In genomic region chr11:117962228-117963067, GRCm38 (mm10) we compare ENCODE assay signal across 8 mouse cellular contexts. TPM values are rescaled to one million over a fixed set of nuclear protein-coding genes. Genes with fewer than 3 reads are reported as not detected.
A peak's percentile ranks its signal among the peaks of the same experiment; 100 is the strongest.
DNase-seq lines count a peak whose midpoint lies in the region; ATAC-seq and TF ChIP-seq lines count a peak whose summit lies in the region.

No protein-coding gene starts in this region.

- WGBS in hindbrain, embryonic 14.5 days = 36% methylated on average over 10 of the region's 10 CpGs
- 22% methylated on average over 10 of the region's 10 CpGs for WGBS in liver, adult 2 months

- H3K27ac ChIP-seq in gastrocnemius, adult 2 months = peak overlapping the region; percentile 86
- H3K27ac ChIP-seq in hindbrain, embryonic 14.5 days = peak overlapping the region; percentile 56
- H3K27ac ChIP-seq in liver, adult 2 months (replicated peaks; ENCODE audit: insufficient read depth, low read depth, low read length) = peak overlapping the region; percentile 81

- peaks cover 22% of the 10 kb centered on the region for H3K27me3 ChIP-seq in hindbrain, embryonic 14.5 days (ENCODE audit: control insufficient read depth, insufficient read depth, low read length)
- no peaks in the 10 kb centered on the region for H3K27me3 ChIP-seq in liver, adult 2 months (ENCODE audit: control insufficient read depth, insufficient read depth, low read length)
- H3K27me3 ChIP-seq in myocyte (ENCODE audit: control insufficient read depth, insufficient read depth, insufficient read length) = no peaks in the 10 kb centered on the region

- intact Hi-C loops in gastrocnemius, adult 2 months (cut with DNase I) = no loop called here

- peak overlapping the region; percentile 82 for H3K4me2 ChIP-seq in hindbrain, embryonic 14.5 days (replicated peaks)
- peak overlapping the region; percentile 96 for H3K4me2 ChIP-seq in myocyte (ENCODE audit: low read depth)

- no peak overlapping the region for H3K9ac ChIP-seq in hindbrain, embryonic 14.5 days
- H3K9ac ChIP-seq in liver, adult 2 months (ENCODE audit: low read depth, low read length) = peak overlapping the region; percentile 18

- peak overlapping the region; percentile 63 for H3K4me3 ChIP-seq in gastrocnemius, adult 2 months
- H3K4me3 ChIP-seq in hindbrain, embryonic 14.5 days (replicated peaks; ENCODE audit: low read length) = no peak overlapping the region
- H3K4me3 ChIP-seq in liver, adult 2 months (ENCODE audit: insufficient read depth, low read depth, low read length) = no peak overlapping the region
- no peak overlapping the region for H3K4me3 ChIP-seq in myocyte

- H3K36me3 ChIP-seq in hindbrain, embryonic 14.5 days (replicated peaks; ENCODE audit: control insufficient read depth, insufficient read depth) = no peaks in the 10 kb centered on the region
- H3K36me3 ChIP-seq in liver, adult 2 months (ENCODE audit: control insufficient read depth, insufficient read depth, low read length) = no peaks in the 10 kb centered on the region; the same call in 1 of the 2 replicates
- peaks cover 7% of the 10 kb centered on the region for H3K36me3 ChIP-seq in myocyte (ENCODE audit: control insufficient read depth, insufficient read depth)

- peaks cover 39% of the 10 kb centered on the region for H3K4me1 ChIP-seq in hindbrain, embryonic 14.5 days (replicated peaks; ENCODE audit: control insufficient read depth, insufficient read depth, low read length)
- H3K4me1 ChIP-seq in liver, adult 2 months (ENCODE audit: control insufficient read depth, insufficient read depth, low read length) = peaks cover 66% of the 10 kb centered on the region

- no peak for TF ChIP-seq POLR2A in liver, adult 2 months (IDR thresholded peaks at IDR 0.05; ENCODE audit: extremely low read depth, insufficient read depth, low read length)
- TF ChIP-seq POLR2A in myocyte (IDR thresholded peaks at IDR 0.05; ENCODE audit: insufficient read length, low read depth) = no peak

- no peak overlapping the region for H3ac ChIP-seq in myocyte (ENCODE audit: control insufficient read depth, insufficient read length)

- peaks cover 6% of the 10 kb centered on the region; the same call in 1 of the 2 replicates for H3K79me2 ChIP-seq in liver, adult 2 months (ENCODE audit: control insufficient read depth, insufficient read depth, low read length)
- peaks cover 19% of the 10 kb centered on the region for H3K79me2 ChIP-seq in myocyte (ENCODE audit: control insufficient read depth, insufficient read depth)

- no peak for ATAC-seq in hindbrain, embryonic 14.5 days (ENCODE audit: low FRiP score)
- ATAC-seq in activated CD4-positive, CD25-positive, alpha-beta regulatory T cell, adult 4 months = no peak

- DNase-seq in right cerebral cortex, postnatal 25 days = peak; percentile 17
- no peak for DNase-seq in right cerebral cortex, postnatal 14 days
- DNase-seq in gastrocnemius, adult 2 months = peak; percentile 92
- no peak for DNase-seq in hindbrain, embryonic 14.5 days (ENCODE audit: low spot score)
- DNase-seq in liver, adult 2 months (ENCODE audit: extremely low read depth, low read depth, low spot score) = peak; percentile 87
- no peak for DNase-seq in left cerebral cortex, adult 9 months (ENCODE audit: low spot score in 2 of 2)

- H3K9me3 ChIP-seq in hindbrain, embryonic 14.5 days (ENCODE audit: control insufficient read depth, low read length) = no peaks in the 10 kb centered on the region

- TF ChIP-seq CTCF in gastrocnemius, adult 2 months (IDR thresholded peaks at IDR 0.05) = no peak
- TF ChIP-seq CTCF in liver, adult 2 months (IDR thresholded peaks at IDR 0.05; ENCODE audit: low read depth, low read length) = no peak

TF ChIP-seq in myocyte, 11 proteins besides CTCF, POLR2A, EP300 and RAD21:
- TF ChIP-seq MYOG (IDR thresholded peaks at IDR 0.05; ENCODE audit: control insufficient read depth in 1 of 3, insufficient read depth in 1 of 3, insufficient read length in 2 of 3, low read depth in 2 of 3) (peak in 1 of 3 experiments; percentile 61), USF1 (IDR thresholded peaks at IDR 0.05; ENCODE audit: low read depth) (no peak), MYOD1 (IDR thresholded peaks at IDR 0.05; ENCODE audit: control insufficient read depth in 1 of 3, insufficient read length in 2 of 3, low read depth in 2 of 3) (peak in 1 of 3 experiments; percentile 5)

RNA-seq across cellular contexts. Expression of gene Socs3, which starts 7.4 kb away (rescaled TPM):
- 10 to 100 TPM in 1 of 2 experiments, 1 to 10 TPM in 1; 1.7 to 10.1 TPM for total RNA-seq in gastrocnemius, adult 2 months (2021)
- 2.9 and 3.0 TPM in 2 replicates for polyA plus RNA-seq in hindbrain, embryonic 14.5 days (2014; fragmentation: Nextera tagmentation; extraction: Ambion mirVana)
- total RNA-seq in liver, adult 2 months (2014; rRNA removed) = 2.0 and 2.4 TPM in 2 replicates
- polyA plus RNA-seq in liver, adult 2 months (2012; rRNA removed) = 4.0 and 7.5 TPM in 2 replicates
- polyA plus RNA-seq in myocyte (2012; fragmentation: generic; extraction: Trizol) = 27.3 TPM
- 10 to 100 TPM; 42.5 to 43.1 TPM for polyA plus RNA-seq in activated CD4-positive, CD25-positive, alpha-beta regulatory T cell, adult 4 months (2017; shearing (Covaris generic))

RNA-seq across cellular contexts. Expression of gene Pgs1, which starts 23.6 kb away (rescaled TPM):
- total RNA-seq in gastrocnemius, adult 2 months (2021) = 10 to 100 TPM; 17.2 to 18.0 TPM
- polyA plus RNA-seq in hindbrain, embryonic 14.5 days (2014; fragmentation: Nextera tagmentation; extraction: Ambion mirVana) = 48.1 and 56.4 TPM in 2 replicates
- 4.7 and 5.0 TPM in 2 replicates for total RNA-seq in liver, adult 2 months (2014; rRNA removed)
- 17.8 and 22.1 TPM in 2 replicates for polyA plus RNA-seq in liver, adult 2 months (2012; rRNA removed)
- polyA plus RNA-seq in myocyte (2012; fragmentation: generic; extraction: Trizol) = 61.6 TPM
- polyA plus RNA-seq in activated CD4-positive, CD25-positive, alpha-beta regulatory T cell, adult 4 months (2017; shearing (Covaris generic)) = 10 to 100 TPM; 34.6 to 38.3 TPM

Comparison
In these comparisons a context has a peak if more than half of its experiments do, and no peak if none do; other contexts are left out.
1. DNase-seq: peak in right cerebral cortex, postnatal 25 days (single experiment), gastrocnemius, adult 2 months (single experiment) and liver, adult 2 months (single experiment); none in right cerebral cortex, postnatal 14 days (single experiment), hindbrain, embryonic 14.5 days (single experiment) and left cerebral cortex, adult 9 months (0 of 2).
2. Peak in every context shown above with its lines, with median percentiles within 50 percentile points of each other: H3K27ac ChIP-seq.